Mouse (Mus musculus) lung, postnatal 25 days (tissue): ENCODE measurements around the gene Rtel1.

Source experiments
- DNase-seq: peaks from one replicate; pipeline ENCODE4 v3.0.0; 2022; ENCODE audit warnings: low spot score

The Rtel1 gene

GRCm38 (mm10) chr2:181390136-181390870, 70.8 kb downstream of the Rtel1 start:
- DNase-seq = no peak

GRCm38 (mm10) chr2:181391022-181391421, 71.5 kb downstream of the Rtel1 start:
- DNase-seq = no peak

GRCm38 (mm10) chr2:181391541-181391940, 72.0 kb downstream of the Rtel1 start:
- DNase-seq = no peak

GRCm38 (mm10) chr2:181392600-181393213, 73.2 kb downstream of the Rtel1 start:
- peak; percentile 87 for DNase-seq

- DNase-seq = no peak
These were observed 74.5 kb downstream of the Rtel1 start for GRCm38 (mm10) chr2:181394086-181394485.

- no peak for DNase-seq
These were observed 77.7 kb downstream of the Rtel1 start for GRCm38 (mm10) chr2:181397207-181397761.

- no peak for DNase-seq
These were observed 82.0 kb downstream of the Rtel1 start for GRCm38 (mm10) chr2:181401497-181401896.

GRCm38 (mm10) chr2:181403722-181404121, 84.2 kb downstream of the Rtel1 start:
- DNase-seq = no peak
